Mouse (Mus musculus) hindbrain, postnatal 0 days (tissue): ENCODE data around the gene Fbxo6. TPM values are rescaled to one million over a fixed set of nuclear protein-coding genes. Genes with fewer than 3 reads are reported as not detected.
"Not testable (repeated sequence)": the region's sequence is repeated elsewhere in the genome, so short reads cannot be mapped to it uniquely, and the experiment has no call there.

ENCODE experiments used
- ATAC-seq: fragments of 200-750 bp; cut with Nextera tagmentation; 2 replicates; pipeline ENCODE4 v1.8.0; 2017; ENCODE audit warnings: mild to moderate bottlenecking, moderate TSS enrichment, moderate library complexity
- DNase-seq: peaks from one replicate; pipeline ENCODE4 v3.0.0-alpha.2; 2015; ENCODE audit warnings: low spot score
- H3K27ac ChIP-seq: fragments of 300-500 bp; sonication (generic); 2 replicates; pipeline ENCODE4 v1.5.1; 2014; ENCODE audit warnings: mild to moderate bottlenecking
- H3K27me3 ChIP-seq: fragments of 300-500 bp; sonication (generic); 2 replicates; pipeline ENCODE4 v1.6.1; 2014; ENCODE audit warnings: low read length, mixed read lengths; ENCODE audit not compliant: insufficient read depth
- H3K36me3 ChIP-seq: fragments of 300-500 bp; sonication (generic); 2 replicates; pipeline ENCODE4 v1.6.1; 2014; ENCODE audit warnings: low read length, mixed read lengths; ENCODE audit not compliant: insufficient read depth
- H3K4me1 ChIP-seq: fragments of 300-500 bp; sonication (generic); 2 replicates; pipeline ENCODE4 v1.6.1; 2014; ENCODE audit warnings: antibody characterized with exemption, low read length, mixed read lengths; ENCODE audit not compliant: insufficient read depth
- H3K4me2 ChIP-seq: fragments of 300-500 bp; sonication (generic); 2 replicates; pipeline ENCODE4 v1.6.1; 2014; ENCODE audit warnings: low read depth, mild to moderate bottlenecking, low read length, moderate library complexity, mixed read lengths
- H3K4me3 ChIP-seq: fragments of 300-500 bp; sonication (generic); 2 replicates; pipeline ENCODE4 v1.5.1; 2014; ENCODE audit warnings: low read length
- H3K9ac ChIP-seq: fragments of 300-500 bp; sonication (generic); replicated peaks from 2 replicates; pipeline ENCODE4 v1.6.1; 2014; ENCODE audit warnings: mild to moderate bottlenecking, low read length, moderate library complexity, mixed read lengths
- H3K9me3 ChIP-seq: fragments of 300-500 bp; sonication (generic); 2 replicates; pipeline ENCODE4 v1.6.1; 2016; ENCODE audit warnings: low read length, mixed read lengths
- CTCF ChIP-seq: IDR thresholded peaks from 2 replicates; pipeline ENCODE4 v1.5.1; 2016; ENCODE audit warnings: antibody characterized with exemption, control low read depth, low read depth
- WGBS: fragments of 180-500 bp; shearing (Covaris S2); extraction: QIAGEN DNeasy Blood & Tissue Kit; methylation state at CpG from one replicate; pipeline ENCODE4 v1.1.7; 2014; 5-methylcytosine and 5-hydroxymethylcytosine counted together
- polyA plus RNA-seq: library from polyadenylated mRNA; unstranded; fragments of >200 nt; fragmentation: Nextera tagmentation; extraction: Ambion mirVana; gene quantifications from 2 replicates; pipeline ENCODE4 v1.2.1, GENCODE M21; 2015
- total RNA-seq: library from RNA; depleted of rRNA; stranded (reverse); fragments of >200 nt; gene quantifications from 2 replicates; pipeline ENCODE4 v1.2.3, GENCODE M21; 2014

The Fbxo6 gene
- total and polyA plus RNA-seq, 2 experiments from 2014 or later, result 24.0 to 36.3 TPM

GRCm38 (mm10) chr4:148119578-148119977, 32.4 kb downstream of the Fbxo6 start:
- ATAC-seq, H3K27ac ChIP-seq, H3K4me2 ChIP-seq, H3K36me3 ChIP-seq, DNase-seq, H3K9ac ChIP-seq, H3K4me3 ChIP-seq, H3K9me3 ChIP-seq, H3K27me3 ChIP-seq, H3K4me1 ChIP-seq: not testable (repeated sequence)
- peak; percentile 35 for TF ChIP-seq CTCF
- 88% methylated on average over 9 of the region's 9 CpGs for WGBS

- Histone ChIP-seq H3K27ac (no peak overlapping the region), H3K4me3 (no peak overlapping the region), H3K36me3 (no peaks in the 10 kb centered on the region), H3K27me3 (no peaks in the 10 kb centered on the region), H3K9ac (no peak overlapping the region), H3K4me2 (no peak overlapping the region), H3K9me3 (no peaks in the 10 kb centered on the region), H3K4me1 (peaks cover 7% of the 10 kb centered on the region; the same call in 1 of the 2 replicates)
- DNase-seq (no peak), ATAC-seq (no peak)
- WGBS, result 71% methylated on average over 4 of the region's 4 CpGs
- peak; percentile 56 for TF ChIP-seq CTCF
Observed at GRCm38 (mm10) chr4:148117392-148117791, 34.5 kb downstream of the Fbxo6 start.

GRCm38 (mm10) chr4:148116657-148117056, 35.3 kb downstream of the Fbxo6 start:
- Histone ChIP-seq H3K27me3 (no peaks in the 10 kb centered on the region), H3K9me3 (no peaks in the 10 kb centered on the region), H3K27ac (no peak overlapping the region), H3K4me1 (peaks cover 4% of the 10 kb centered on the region; the same call in 1 of the 2 replicates), H3K9ac (no peak overlapping the region), H3K36me3 (no peaks in the 10 kb centered on the region), H3K4me3 (no peak overlapping the region), H3K4me2 (no peak overlapping the region)
- no peak for DNase-seq
- WGBS, result 81% methylated on average over 4 of the region's 4 CpGs
- TF ChIP-seq CTCF, result peak; percentile 54
- ATAC-seq, result no peak

- no peak overlapping the region for H3K9ac ChIP-seq
- DNase-seq, result no peak
- WGBS, result 7% methylated on average over 15 of the region's 15 CpGs
- H3K4me1 ChIP-seq, result peaks cover 4% of the 10 kb centered on the region; the same call in 1 of the 2 replicates
- TF ChIP-seq CTCF, result peak; percentile 35
- no peaks in the 10 kb centered on the region for H3K36me3 ChIP-seq
- no peak overlapping the region for H3K4me3 ChIP-seq
- H3K4me2 ChIP-seq, result no peak overlapping the region
- H3K9me3 ChIP-seq, result no peaks in the 10 kb centered on the region
- no peak for ATAC-seq
- no peaks in the 10 kb centered on the region for H3K27me3 ChIP-seq
- peak overlapping the region; percentile 52; the same call in 1 of the 2 replicates for H3K27ac ChIP-seq
Observed at GRCm38 (mm10) chr4:148115467-148115866, 36.5 kb downstream of the Fbxo6 start.

- Histone ChIP-seq H3K4me2 (no peak overlapping the region), H3K27me3 (no peaks in the 10 kb centered on the region), H3K4me1 (peaks cover 4% of the 10 kb centered on the region; the same call in 1 of the 2 replicates), H3K36me3 (no peaks in the 10 kb centered on the region), H3K9ac (no peak overlapping the region), H3K27ac (peak overlapping the region; percentile 52), H3K4me3 (no peak overlapping the region), H3K9me3 (no peaks in the 10 kb centered on the region)
- DNase-seq (peak; percentile 90), ATAC-seq (peak; percentile 79)
- TF ChIP-seq CTCF, result peak; percentile 99
- 6% methylated on average over 15 of the region's 15 CpGs for WGBS
Observed at GRCm38 (mm10) chr4:148114758-148115391, 37.1 kb downstream of the Fbxo6 start.

GRCm38 (mm10) chr4:148112519-148112918, 39.4 kb downstream of the Fbxo6 start:
- Histone ChIP-seq H3K4me1 (peaks cover 18% of the 10 kb centered on the region), H3K27me3 (no peaks in the 10 kb centered on the region), H3K9me3 (no peaks in the 10 kb centered on the region), H3K9ac (no peak overlapping the region), H3K36me3 (no peaks in the 10 kb centered on the region), H3K4me3 (no peak overlapping the region), H3K27ac (no peak overlapping the region), H3K4me2 (no peak overlapping the region)
- no peak for TF ChIP-seq CTCF
- no peak for ATAC-seq
- WGBS, result 84% methylated on average over 12 of the region's 12 CpGs
- DNase-seq, result no peak

GRCm38 (mm10) chr4:148109215-148109614, 42.7 kb downstream of the Fbxo6 start:
- no peaks in the 10 kb centered on the region for H3K36me3 ChIP-seq
- H3K27me3 ChIP-seq, result no peaks in the 10 kb centered on the region
- TF ChIP-seq CTCF, result no peak
- H3K9me3 ChIP-seq, result no peaks in the 10 kb centered on the region
- ATAC-seq (no peak), DNase-seq (no peak)
- no peak overlapping the region for H3K9ac ChIP-seq
- H3K4me2 ChIP-seq, result no peak overlapping the region
- no peak overlapping the region for H3K4me3 ChIP-seq
- 79% methylated on average over 5 of the region's 5 CpGs for WGBS
- H3K27ac ChIP-seq, result no peak overlapping the region
- peaks cover 15% of the 10 kb centered on the region; the same call in 1 of the 2 replicates for H3K4me1 ChIP-seq
